Mouse (Mus musculus): ENCODE data around the gene Gata3.

GRCm38 (mm10) chr2:9903854-9904560 lies 14.2 kb upstream of the Gata3 start:
- TF ChIP-seq TCF12 (IDR thresholded peaks at IDR 0.05; ENCODE audit: low read depth, low read length) (no peak), ZNF384 (IDR thresholded peaks at IDR 0.05; ENCODE audit: low read depth, low read length) (no peak), POLR2A (IDR thresholded peaks at IDR 0.05; ENCODE audit: low read depth, low read length) (no peak), EP300 (IDR thresholded peaks at IDR 0.05; ENCODE audit: low read length) (no peak)

All from CH12.LX (cell line).